Mouse (Mus musculus): ENCODE measurements around the gene Egfr.

GRCm38 (mm10) chr11:16761184-16761583 is 9.2 kb downstream of the Egfr start:
- TF ChIP-seq CTCF (IDR thresholded peaks at IDR 0.05; ENCODE audit: extremely low read depth, insufficient read depth, low read length) (no peak), POLR2A (IDR thresholded peaks at IDR 0.05; ENCODE audit: extremely low read depth, insufficient read depth, low read length) (no peak)

Data from cortical plate, adult 2 months (tissue).